Mouse (Mus musculus) CH12.LX (cell line): ENCODE results near the gene Pde4b.

Experiments
- CTCF ChIP-seq, 2 experiments: IDR thresholded peaks in 1 of 2; conservative IDR thresholded peaks in 1 of 2; 2 replicates each; pipeline ENCODE4 v1.5.1; 2011 to 2012; ENCODE audit warnings: low read depth in 2 of 2, low read length in 2 of 2, improper control_type of control experiment in 1 of 2, inconsistent platforms in 1 of 2, mild to moderate bottlenecking in 1 of 2, moderate library complexity in 1 of 2
- KAT2A ChIP-seq: IDR thresholded peaks from 2 replicates; pipeline ENCODE4 v1.6.1; 2012; ENCODE audit warnings: low read length, improper control_type of control experiment, inconsistent platforms; ENCODE audit not compliant: insufficient replicate concordance
- POLR2A ChIP-seq: IDR thresholded peaks from 2 replicates; pipeline ENCODE4 v1.6.1; 2011; ENCODE audit warnings: low read depth, mild to moderate bottlenecking, improper control_type of control experiment, low read length
- POLR2AphosphoS2 ChIP-seq: IDR thresholded peaks from 2 replicates; pipeline ENCODE4 v1.6.1; 2011; ENCODE audit warnings: low read depth, low read length, improper control_type of control experiment
- RAD21 ChIP-seq: IDR thresholded peaks from 2 replicates; pipeline ENCODE4 v1.6.1; 2011; ENCODE audit warnings: low read depth, mild to moderate bottlenecking, low read length, improper control_type of control experiment, moderate library complexity
- ZC3H11A ChIP-seq: IDR thresholded peaks from 2 replicates; pipeline ENCODE4 v1.6.1; 2012; ENCODE audit warnings: low read depth, mild to moderate bottlenecking, inconsistent platforms, low read length, improper control_type of control experiment

DNA sequence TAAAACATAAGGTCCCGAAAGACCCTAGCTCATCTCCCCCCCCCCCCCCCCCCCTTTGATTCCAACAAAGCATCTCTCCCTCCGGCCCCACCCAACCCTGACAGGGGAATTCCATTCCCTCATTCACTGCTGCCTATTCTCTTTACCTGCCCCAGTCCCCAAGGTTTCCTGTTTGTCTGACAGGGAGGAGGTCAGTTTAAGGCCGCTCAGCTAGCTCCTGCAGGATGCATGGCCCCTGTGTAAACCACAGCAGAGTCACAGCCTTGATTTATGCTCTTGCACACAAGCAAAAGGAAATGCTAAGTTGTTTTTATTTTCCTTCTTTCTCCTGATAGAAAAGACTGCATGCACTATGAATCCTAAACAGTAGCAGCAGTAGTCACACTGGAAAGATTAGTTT is 516.6 kb downstream of the Pde4b start:
- no peak for TF ChIP-seq RAD21
- TF ChIP-seq KAT2A, result no peak
- no peak for TF ChIP-seq POLR2A
- TF ChIP-seq ZC3H11A, result no peak
- no peak for TF ChIP-seq POLR2AphosphoS2
- TF ChIP-seq CTCF (conservative IDR thresholded peaks at IDR 0.05 in 1 of 2, IDR thresholded peaks at IDR 0.05 in 1 of 2; ENCODE audit: low read depth in 2 of 2, low read length in 2 of 2), result no peak
